Mouse (Mus musculus) embryonic facial prominence, embryonic 13.5 days (tissue): Measurements from ENCODE around the gene Pmm1. TPM values are rescaled to one million over a fixed set of nuclear protein-coding genes. Genes with fewer than 3 reads are reported as not detected.

Experiments used
- ATAC-seq: fragments of 200-750 bp; cut with Nextera tagmentation; 2 replicates; pipeline ENCODE4 v1.8.0; 2017; ENCODE audit warnings: low read depth; ENCODE audit not compliant: insufficient number of reproducible peaks, insufficient read depth, low FRiP score, low TSS enrichment
- H3K27ac ChIP-seq: fragments of 300-500 bp; sonication (generic); 2 replicates; pipeline ENCODE4 v1.5.1; 2015; ENCODE audit warnings: moderate library complexity, mild to moderate bottlenecking, inconsistent platforms
- H3K27me3 ChIP-seq: fragments of 300-500 bp; sonication (generic); 2 replicates; pipeline ENCODE4 v1.6.1; 2015; ENCODE audit warnings: mild to moderate bottlenecking, inconsistent platforms
- H3K36me3 ChIP-seq: fragments of 300-500 bp; sonication (generic); 2 replicates; pipeline ENCODE4 v1.6.1; 2015; ENCODE audit warnings: mild to moderate bottlenecking, inconsistent platforms
- H3K4me1 ChIP-seq: fragments of 300-500 bp; sonication (generic); 2 replicates; pipeline ENCODE4 v1.6.1; 2015; ENCODE audit warnings: inconsistent platforms
- H3K4me2 ChIP-seq: fragments of 300-500 bp; sonication (generic); 2 replicates; pipeline ENCODE4 v1.6.1; 2015; ENCODE audit warnings: moderate library complexity, mild to moderate bottlenecking, inconsistent platforms
- H3K4me3 ChIP-seq: fragments of 300-500 bp; sonication (generic); 2 replicates; pipeline ENCODE4 v1.5.1; 2015; ENCODE audit warnings: mild to moderate bottlenecking, inconsistent platforms
- H3K9ac ChIP-seq: fragments of 300-500 bp; sonication (generic); 2 replicates; pipeline ENCODE4 v1.6.1; 2015; ENCODE audit warnings: mild to moderate bottlenecking, inconsistent platforms
- H3K9me3 ChIP-seq: fragments of 300-500 bp; sonication (generic); 2 replicates; pipeline ENCODE4 v1.6.1; 2016; ENCODE audit warnings: inconsistent platforms
- WGBS: fragments of 180-500 bp; shearing (Covaris S2); methylation state at CpG from one replicate; pipeline ENCODE4 v1.1.7; 2015; ENCODE audit warnings: mixed read lengths; 5-methylcytosine and 5-hydroxymethylcytosine counted together
- polyA plus RNA-seq: library from polyadenylated mRNA; unstranded; fragments of >200 nt; fragmentation: Nextera tagmentation; extraction: Ambion mirVana; gene quantifications from 2 replicates; pipeline ENCODE4 v1.2.1, GENCODE M21; 2015

Pmm1 gene
- polyA plus RNA-seq, 1 experiment from 2014 or later = 30.0 TPM

GRCm38 (mm10) chr15:81938246-81938645 is 22.5 kb downstream of the Pmm1 start:
- H3K27ac ChIP-seq = no peak overlapping the region
- H3K4me3 ChIP-seq = no peak overlapping the region
- no peak overlapping the region for H3K9ac ChIP-seq
- H3K4me2 ChIP-seq = peak overlapping the region; percentile 71
- H3K4me1 ChIP-seq = peaks cover 24% of the 10 kb centered on the region
- no peaks in the 10 kb centered on the region for H3K9me3 ChIP-seq
- peaks cover 4% of the 10 kb centered on the region; the same call in 1 of the 2 replicates for H3K27me3 ChIP-seq
- no peak for ATAC-seq
- 30% methylated on average over 2 of the region's 2 CpGs for WGBS
- no peaks in the 10 kb centered on the region for H3K36me3 ChIP-seq

- Histone ChIP-seq H3K4me1 (peaks cover 21% of the 10 kb centered on the region), H3K27ac (peak overlapping the region; percentile 2; the same call in 1 of the 2 replicates), H3K9me3 (no peaks in the 10 kb centered on the region), H3K4me3 (peak overlapping the region; percentile 51), H3K4me2 (peak overlapping the region; percentile 71), H3K27me3 (peaks cover 4% of the 10 kb centered on the region; the same call in 1 of the 2 replicates), H3K9ac (peak overlapping the region; percentile 67), H3K36me3 (no peaks in the 10 kb centered on the region)
- ATAC-seq = no peak
- WGBS = 9% methylated on average over 19 of the region's 19 CpGs
Observed at GRCm38 (mm10) chr15:81937098-81937972, 23.4 kb downstream of the Pmm1 start.

- 1% methylated on average over 12 of the region's 12 CpGs for WGBS
- H3K9me3 ChIP-seq = no peaks in the 10 kb centered on the region
- peak within 1 kb of the TSS; percentile 67 for H3K9ac ChIP-seq
- peaks cover 4% of the 10 kb centered on the region; the same call in 1 of the 2 replicates for H3K27me3 ChIP-seq
- H3K4me1 ChIP-seq = peaks cover 21% of the 10 kb centered on the region
- peak within 1 kb of the TSS; percentile 51 for H3K4me3 ChIP-seq
- H3K4me2 ChIP-seq = peak within 1 kb of the TSS; percentile 71
- H3K27ac ChIP-seq = peak within 1 kb of the TSS; percentile 2; the same call in 1 of the 2 replicates
- no peaks in the 10 kb centered on the region for H3K36me3 ChIP-seq
- peak; percentile 59; the same call in 1 of the 2 replicates for ATAC-seq
Observed at GRCm38 (mm10) chr15:81936679-81937078, 24.1 kb downstream of the Pmm1 start, which contains the start of gene Csdc2. Gene Csdc2, plus strand, starts transcription at chr15:81936759.

- Histone ChIP-seq H3K36me3 (no peaks in the 10 kb centered on the region), H3K4me1 (peaks cover 21% of the 10 kb centered on the region), H3K4me3 (peak overlapping the region; percentile 51), H3K9me3 (no peaks in the 10 kb centered on the region), H3K27ac (0 out of 2 replicates have a peak overlapping the region, but pooled peaks have one; percentile 2), H3K9ac (peak overlapping the region; percentile 67), H3K4me2 (peak overlapping the region; percentile 71), H3K27me3 (peaks cover 4% of the 10 kb centered on the region; the same call in 1 of the 2 replicates)
- ATAC-seq = no peak
- WGBS = 54% methylated on average over 7 of the region's 7 CpGs
Observed at GRCm38 (mm10) chr15:81935869-81936637, 24.7 kb downstream of the Pmm1 start.

- Histone ChIP-seq H3K4me2 (no peak overlapping the region), H3K36me3 (no peaks in the 10 kb centered on the region), H3K9ac (no peak overlapping the region), H3K9me3 (no peaks in the 10 kb centered on the region), H3K27ac (no peak overlapping the region), H3K4me1 (peaks cover 21% of the 10 kb centered on the region), H3K27me3 (peaks cover 4% of the 10 kb centered on the region; the same call in 1 of the 2 replicates), H3K4me3 (no peak overlapping the region)
- 91% methylated on average over 1 of the region's 1 CpGs for WGBS
- ATAC-seq = no peak
Observed at GRCm38 (mm10) chr15:81933986-81934385, 26.7 kb downstream of the Pmm1 start.

- Histone ChIP-seq H3K4me2 (no peak overlapping the region), H3K4me1 (peaks cover 18% of the 10 kb centered on the region), H3K4me3 (no peak overlapping the region), H3K9me3 (no peaks in the 10 kb centered on the region), H3K27me3 (peaks cover 4% of the 10 kb centered on the region; the same call in 1 of the 2 replicates), H3K36me3 (no peaks in the 10 kb centered on the region), H3K9ac (no peak overlapping the region), H3K27ac (no peak overlapping the region)
- WGBS = 43% methylated on average over 12 of the region's 12 CpGs
- no peak for ATAC-seq
Observed at GRCm38 (mm10) chr15:81932951-81933470, 27.7 kb downstream of the Pmm1 start.

GRCm38 (mm10) chr15:81928277-81928676 is 32.5 kb downstream of the Pmm1 start:
- H3K4me2 ChIP-seq = no peak overlapping the region
- no peak for ATAC-seq
- no peaks in the 10 kb centered on the region for H3K9me3 ChIP-seq
- 68% methylated on average over 11 of the region's 11 CpGs for WGBS
- H3K27ac ChIP-seq = no peak overlapping the region
- no peaks in the 10 kb centered on the region for H3K27me3 ChIP-seq
- no peak overlapping the region for H3K9ac ChIP-seq
- H3K4me1 ChIP-seq = peaks cover 19% of the 10 kb centered on the region
- 0 out of 2 replicates have a peak, but pooled peaks cover 7% of the 10 kb centered on the region for H3K36me3 ChIP-seq
- H3K4me3 ChIP-seq = no peak overlapping the region

GRCm38 (mm10) chr15:81927741-81928140 is 33.0 kb downstream of the Pmm1 start:
- Histone ChIP-seq H3K4me2 (no peak overlapping the region), H3K27ac (no peak overlapping the region), H3K9ac (no peak overlapping the region), H3K4me1 (peaks cover 19% of the 10 kb centered on the region), H3K27me3 (no peaks in the 10 kb centered on the region), H3K4me3 (no peak overlapping the region), H3K9me3 (no peaks in the 10 kb centered on the region), H3K36me3 (0 out of 2 replicates have a peak, but pooled peaks cover 9% of the 10 kb centered on the region)
- ATAC-seq = no peak
- WGBS = 51% methylated on average over 4 of the region's 4 CpGs

- ATAC-seq = no peak
- Histone ChIP-seq H3K27ac (peak overlapping the region; percentile 48; the same call in 1 of the 2 replicates), H3K36me3 (peaks cover 15% of the 10 kb centered on the region; the same call in 1 of the 2 replicates), H3K9me3 (no peaks in the 10 kb centered on the region), H3K4me2 (peak overlapping the region; percentile 94), H3K4me1 (peaks cover 19% of the 10 kb centered on the region), H3K27me3 (no peaks in the 10 kb centered on the region), H3K9ac (0 out of 2 replicates have a peak overlapping the region, but pooled peaks have one; percentile 27), H3K4me3 (peak overlapping the region; percentile 79)
- 40% methylated on average over 9 of the region's 9 CpGs for WGBS
Observed at GRCm38 (mm10) chr15:81926446-81926822, 34.3 kb downstream of the Pmm1 start.

- peaks cover 19% of the 10 kb centered on the region for H3K4me1 ChIP-seq
- H3K4me2 ChIP-seq = peak within 1 kb of the TSS; percentile 94
- H3K4me3 ChIP-seq = peak within 1 kb of the TSS; percentile 79
- no peaks in the 10 kb centered on the region for H3K27me3 ChIP-seq
- under 1% methylated on average over 54 of the region's 54 CpGs for WGBS
- no peaks in the 10 kb centered on the region for H3K9me3 ChIP-seq
- ATAC-seq = peak; percentile 92
- H3K36me3 ChIP-seq = peaks cover 15% of the 10 kb centered on the region; the same call in 1 of the 2 replicates
- H3K27ac ChIP-seq = peak within 1 kb of the TSS; percentile 71
- peak within 1 kb of the TSS; percentile 83 for H3K9ac ChIP-seq
Observed at GRCm38 (mm10) chr15:81925760-81926445, 34.8 kb downstream of the Pmm1 start, which contains the start of gene Polr3h. Gene Polr3h, minus strand, starts transcription at chr15:81926240.
